Mouse (Mus musculus) ovary, postnatal 14 days (tissue): ENCODE measurements around the gene Klhl6.

Experiments
- DNase-seq: peaks from one replicate; pipeline ENCODE4 v3.0.0; 2022; ENCODE audit warnings: low spot score

Gene Klhl6

GRCm38 (mm10) chr16:19969506-19969905 lies 13.3 kb downstream of the Klhl6 start:
- no peak for DNase-seq

- DNase-seq, result no peak
Observed at GRCm38 (mm10) chr16:19968666-19969065, 14.2 kb downstream of the Klhl6 start.

DNA sequence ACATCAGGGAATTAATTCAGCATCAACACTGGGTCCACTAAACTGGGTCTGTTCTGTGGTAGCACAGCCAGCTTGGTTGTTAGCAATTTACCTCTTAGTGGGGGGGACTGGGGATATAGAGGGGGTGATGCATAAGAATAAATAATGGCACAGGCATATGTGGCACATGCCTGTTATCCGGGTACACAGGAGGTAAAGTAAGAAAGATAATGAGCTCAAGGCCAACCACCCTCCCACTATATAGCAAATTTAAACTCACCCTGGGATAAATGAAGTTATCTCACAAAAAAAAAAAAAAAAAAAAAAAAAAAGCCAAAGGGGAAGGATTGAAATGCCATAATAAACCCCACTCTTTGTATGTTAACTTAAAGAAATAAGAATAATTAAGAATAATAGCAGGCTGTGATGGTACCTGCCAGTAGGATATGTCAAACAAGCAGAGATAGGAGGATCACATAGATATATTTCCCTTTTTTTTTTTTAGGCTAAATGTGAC lies 14.9 kb downstream of the Klhl6 start:
- no peak for DNase-seq

- no peak for DNase-seq
Observed at GRCm38 (mm10) chr16:19966976-19967375, 15.9 kb downstream of the Klhl6 start.

DNA sequence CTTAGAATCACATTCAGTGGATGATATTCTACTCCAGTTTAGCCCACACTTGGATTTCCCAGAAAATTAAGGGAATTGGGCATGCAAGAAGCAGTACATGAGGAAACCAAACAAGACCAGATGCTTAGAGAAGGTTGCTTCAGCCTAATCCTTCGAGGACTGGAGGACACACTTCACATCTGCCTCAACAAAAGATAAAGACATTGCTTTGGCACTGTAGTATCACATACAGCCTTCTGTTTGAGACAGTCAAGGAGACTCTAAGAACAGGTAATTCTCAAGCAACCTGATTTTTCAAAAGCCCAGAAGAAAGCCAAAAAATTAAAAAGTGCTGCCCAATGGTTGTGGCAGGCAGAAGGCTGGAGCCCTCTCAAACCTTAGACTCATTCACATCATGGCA lies 16.4 kb downstream of the Klhl6 start:
- DNase-seq, result no peak

DNA sequence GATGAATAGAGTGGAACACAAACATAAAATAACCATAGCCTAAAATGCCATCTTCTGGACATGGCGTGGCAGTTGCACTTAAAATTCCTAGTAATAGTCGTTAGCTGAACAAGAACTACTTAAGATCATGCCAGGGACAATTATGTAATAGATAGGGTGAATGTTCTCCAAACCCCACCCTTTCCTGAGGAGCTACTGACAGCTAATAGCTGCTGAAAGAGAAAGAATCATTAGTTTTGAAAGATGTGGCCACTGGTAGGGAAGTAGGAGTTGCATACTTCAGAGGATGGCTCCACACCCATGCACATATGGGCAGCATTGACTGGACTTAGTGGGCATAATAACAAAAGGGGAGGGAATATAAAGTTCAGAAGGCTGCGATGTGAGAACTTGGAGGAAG lies 19.9 kb downstream of the Klhl6 start:
- DNase-seq, result no peak

- DNase-seq, result no peak
Observed at GRCm38 (mm10) chr16:19961070-19961469, 21.8 kb downstream of the Klhl6 start.

- DNase-seq, result no peak
Observed at GRCm38 (mm10) chr16:19960407-19961058, 22.3 kb downstream of the Klhl6 start.

DNA sequence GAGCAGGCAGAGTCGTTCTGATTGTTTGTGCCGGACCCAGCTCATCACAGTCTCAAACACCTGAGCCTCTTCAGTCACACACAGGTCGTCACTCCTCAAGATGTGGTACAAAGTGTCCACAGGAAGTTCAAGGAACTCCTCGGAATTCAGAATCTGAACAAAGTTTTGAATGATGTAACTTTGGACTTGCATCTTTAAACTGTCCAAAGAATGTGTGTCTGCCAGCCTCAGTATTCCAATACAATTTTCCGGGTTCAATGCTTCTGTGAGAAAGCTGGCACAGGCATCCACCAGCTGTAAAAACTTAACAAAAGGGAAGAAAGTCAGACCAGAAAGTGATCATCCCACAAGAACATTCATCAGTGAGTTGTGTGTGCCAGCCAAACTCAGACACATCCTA lies 25.8 kb downstream of the Klhl6 start:
- DNase-seq, result no peak

DNA sequence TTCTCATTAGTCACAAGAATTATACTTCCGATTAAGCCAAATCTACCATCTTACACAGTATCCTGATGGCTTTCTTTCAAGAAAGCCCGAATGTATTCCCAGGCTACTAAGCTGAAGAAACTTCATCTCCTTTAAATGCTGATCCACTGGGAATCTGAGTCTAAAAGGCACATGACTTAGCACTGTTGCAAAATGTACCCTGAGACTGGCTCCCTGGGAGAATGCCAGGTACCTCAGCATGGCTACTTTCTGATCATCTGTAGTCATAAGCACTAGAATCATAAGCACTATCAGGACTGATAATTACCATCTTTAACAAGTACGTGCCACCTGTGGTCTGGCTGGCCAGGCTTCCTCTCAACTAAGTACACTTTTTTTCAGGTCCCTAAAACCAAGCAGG lies 35.5 kb downstream of the Klhl6 start:
- no peak for DNase-seq

DNA sequence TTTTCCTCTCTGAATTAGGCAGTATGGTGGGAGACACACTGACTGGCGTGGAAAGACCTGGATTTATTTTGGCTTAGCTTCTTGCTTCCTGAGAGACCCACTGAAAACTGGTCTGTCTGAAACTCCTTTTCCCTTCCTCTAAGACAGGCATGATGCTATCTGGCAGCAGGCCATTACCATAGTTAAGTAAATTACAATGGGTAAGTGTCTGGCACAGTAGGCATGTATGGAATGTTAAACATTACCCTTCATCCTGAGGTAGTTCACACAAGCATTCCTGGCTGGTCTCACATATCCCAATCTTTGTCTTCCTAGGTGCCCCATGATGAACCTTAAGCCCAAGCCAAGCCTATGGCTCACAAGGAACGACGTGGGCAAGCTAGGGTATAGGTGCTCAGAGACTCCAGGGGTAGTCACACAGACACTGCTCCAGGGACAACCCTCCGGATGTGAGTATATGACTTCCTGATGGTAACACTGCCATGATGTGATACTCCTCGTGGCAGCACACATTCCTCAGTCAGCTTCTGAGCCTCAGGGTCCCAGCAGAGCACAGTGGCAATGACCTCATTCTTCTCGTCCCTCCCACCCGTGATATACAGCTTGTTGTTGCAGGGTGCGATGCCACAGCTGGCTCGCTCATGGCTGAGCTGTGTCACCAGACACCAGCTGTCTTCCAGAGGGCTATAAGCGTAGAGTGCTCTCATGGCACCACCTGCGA lies 36.1 kb downstream of the Klhl6 start:
- DNase-seq, result no peak

GRCm38 (mm10) chr16:19920823-19921222 lies 62.0 kb downstream of the Klhl6 start:
- DNase-seq, result no peak

GRCm38 (mm10) chr16:19918286-19918685 lies 64.6 kb downstream of the Klhl6 start:
- DNase-seq, result no peak

DNA sequence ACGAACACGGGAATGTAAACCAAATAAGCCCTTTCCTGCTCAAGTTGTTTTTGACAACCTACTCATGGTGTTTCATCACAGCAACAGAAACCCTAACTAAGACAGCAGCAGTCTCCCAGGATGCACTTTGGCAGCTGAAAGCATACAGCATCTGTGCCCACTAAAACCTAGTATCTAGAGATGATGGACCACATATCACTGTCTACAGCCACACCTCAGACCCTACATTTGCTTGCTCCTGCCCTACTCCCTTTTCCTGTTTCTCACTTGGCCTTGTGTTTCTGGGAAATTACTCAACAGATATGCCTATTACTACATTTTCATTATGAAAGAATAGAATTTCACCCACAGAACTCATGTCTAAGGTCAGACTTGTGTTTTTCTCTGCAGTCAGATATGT lies 70.3 kb downstream of the Klhl6 start:
- DNase-seq, result no peak

- DNase-seq, result no peak
Observed at GRCm38 (mm10) chr16:19908291-19908690, 74.5 kb downstream of the Klhl6 start.

DNA sequence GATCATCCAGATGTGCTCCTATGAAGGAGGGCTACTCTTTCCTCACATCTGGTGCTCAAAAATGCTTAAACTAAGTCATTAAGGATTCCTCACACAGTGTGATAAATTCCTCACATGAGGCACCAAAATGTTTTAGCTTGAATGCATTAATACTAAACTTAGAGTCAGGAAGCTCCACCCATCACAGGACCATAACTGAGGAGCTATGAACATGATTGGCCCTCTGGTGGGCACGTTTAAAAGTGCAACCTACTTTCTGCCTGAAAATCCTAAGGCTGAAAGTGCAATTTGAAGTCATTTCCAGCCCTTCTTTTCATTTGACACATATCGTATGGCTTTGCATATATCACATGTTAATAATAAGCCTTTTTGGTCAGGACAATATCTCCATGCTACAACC lies 75.7 kb downstream of the Klhl6 start:
- DNase-seq, result peak; percentile 41

GRCm38 (mm10) chr16:19904734-19905479 lies 77.9 kb downstream of the Klhl6 start:
- DNase-seq, result no peak

- DNase-seq, result no peak
Observed at GRCm38 (mm10) chr16:19903792-19904191, 79.0 kb downstream of the Klhl6 start.
